Mouse (Mus musculus) brain, embryonic 14.5 days (tissue): Measurements from ENCODE around the gene Nrip1. TPM values are rescaled to one million over a fixed set of nuclear protein-coding genes. Genes with fewer than 3 reads are reported as not detected.

Experiments used
- DNase-seq: peaks from one replicate; pipeline ENCODE4 v3.0.0-alpha.2; 2011; ENCODE audit warnings: low read depth
- CTCF ChIP-seq: fragments of 200-500 bp; IDR thresholded peaks from 2 replicates; pipeline ENCODE4 v1.5.1; 2012; ENCODE audit warnings: inconsistent platforms, mild to moderate bottlenecking, moderate library complexity, borderline replicate concordance; ENCODE audit not compliant: insufficient read depth, insufficient read length; ENCODE audit errors: extremely low read depth
- POLR2A ChIP-seq: fragments of 200-500 bp; IDR thresholded peaks from 2 replicates; pipeline ENCODE4 v1.6.1; 2012; ENCODE audit warnings: mild to moderate bottlenecking, inconsistent platforms, borderline replicate concordance; ENCODE audit not compliant: poor library complexity, insufficient read depth, insufficient read length, severe bottlenecking; ENCODE audit errors: extremely low read depth
- polyA plus RNA-seq: library from polyadenylated mRNA; depleted of rRNA; stranded (reverse); fragments of >200 nt; gene quantifications from 2 replicates; pipeline ENCODE4 v1.2.3, GENCODE M21; 2012; rRNA removed

The Nrip1 gene
- polyA plus RNA-seq: 3.5 and 10.4 TPM in 2 replicates

DNA sequence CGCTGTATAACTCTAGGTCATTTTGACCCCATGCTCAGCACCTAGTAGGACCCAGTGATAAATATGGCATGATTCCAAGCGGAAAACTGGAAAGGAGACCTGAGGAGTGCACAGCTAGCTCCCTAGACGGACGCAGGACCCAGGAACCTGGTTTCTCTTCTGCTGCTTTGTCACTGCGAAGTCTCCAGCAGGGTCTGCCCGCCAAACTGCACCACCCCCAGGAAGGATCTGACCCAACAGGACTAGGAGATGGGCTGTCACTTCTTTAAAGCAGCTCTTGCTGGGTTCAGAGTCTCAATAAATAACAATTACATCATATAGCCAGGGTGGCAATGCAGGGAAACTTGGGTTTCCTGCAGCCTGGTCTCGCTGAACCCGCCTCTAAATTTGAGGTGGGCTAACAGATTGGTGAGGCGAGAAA lies at the start of gene Nrip1:
Nrip1 (minus strand) TSS at position 157 of the 421 bp plus-strand sequence.
- DNase-seq: peak; percentile 79
- TF ChIP-seq CTCF: no peak
- TF ChIP-seq POLR2A: peak; percentile 22; the same call in 1 of the 2 replicates

DNA sequence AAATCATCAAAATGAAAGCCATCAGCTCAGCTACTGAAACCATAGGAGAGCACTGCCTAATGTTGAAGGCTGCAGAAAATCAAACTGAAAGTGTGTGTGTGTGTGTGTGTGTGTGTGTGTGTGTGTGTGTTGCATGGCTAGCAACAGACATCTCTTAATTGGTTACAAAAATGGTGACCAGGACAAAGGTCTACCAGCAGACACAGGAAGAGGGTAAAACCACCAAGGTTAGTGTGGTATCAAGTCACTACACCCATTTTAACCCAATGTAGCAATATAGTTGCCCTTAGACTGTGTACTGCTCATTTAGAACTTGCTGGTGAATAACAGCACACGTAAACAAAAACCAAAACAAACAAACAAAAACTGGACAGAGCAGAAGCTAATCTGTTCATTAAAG lies 48.9 kb upstream of the Nrip1 start:
- DNase-seq: no peak
- TF ChIP-seq POLR2A (no peak), CTCF (no peak)

DNA sequence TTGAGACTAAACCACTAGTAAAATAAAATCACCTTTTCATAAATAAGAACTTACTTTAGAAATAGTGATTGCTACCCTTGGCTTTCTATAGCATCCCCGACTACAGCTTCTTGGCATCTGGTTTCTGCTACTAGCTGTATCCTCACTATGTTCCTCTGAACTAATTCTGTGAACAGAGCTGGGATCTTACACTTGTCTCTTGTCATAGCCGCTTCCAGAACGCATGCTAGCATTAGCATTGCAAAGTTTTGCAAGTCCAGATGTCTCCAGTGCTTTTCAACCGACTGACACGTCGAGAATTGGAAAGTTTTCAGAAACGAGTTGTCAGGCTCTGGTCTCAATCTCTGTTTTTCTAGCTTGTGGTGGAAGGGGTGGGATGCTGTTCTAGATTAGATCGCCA lies 46.2 kb upstream of the Nrip1 start:
- TF ChIP-seq CTCF (no peak), POLR2A (no peak)
- DNase-seq: no peak

DNA sequence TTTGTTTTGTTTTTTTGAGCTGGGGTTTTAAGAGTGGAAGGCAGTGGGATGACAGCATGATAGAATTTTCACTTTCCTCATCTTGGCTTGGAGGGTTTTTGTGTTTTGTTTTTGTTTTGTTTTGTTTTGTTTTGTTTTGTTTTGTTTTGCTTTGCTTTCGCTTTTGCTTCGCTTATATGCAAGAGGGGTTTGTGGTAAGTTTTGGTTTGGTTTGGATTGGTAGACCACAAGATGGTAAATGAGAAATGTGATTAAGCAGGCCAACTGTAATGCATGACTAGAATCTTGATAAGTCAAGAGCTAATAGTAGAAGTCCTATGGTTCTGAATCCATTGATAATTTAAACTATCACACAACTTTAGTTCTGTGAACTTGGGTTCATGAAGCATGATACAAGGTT lies 42.9 kb upstream of the Nrip1 start:
- TF ChIP-seq POLR2A: no peak
- no peak for TF ChIP-seq CTCF
- DNase-seq: no peak

- TF ChIP-seq POLR2A (no peak), CTCF (no peak)
- DNase-seq: no peak
Observed at GRCm38 (mm10) chr16:76416060-76416438, 42.4 kb upstream of the Nrip1 start.

GRCm38 (mm10) chr16:76415407-76416059 lies 41.9 kb upstream of the Nrip1 start:
- TF ChIP-seq CTCF (no peak), POLR2A (no peak)
- DNase-seq: no peak

DNA sequence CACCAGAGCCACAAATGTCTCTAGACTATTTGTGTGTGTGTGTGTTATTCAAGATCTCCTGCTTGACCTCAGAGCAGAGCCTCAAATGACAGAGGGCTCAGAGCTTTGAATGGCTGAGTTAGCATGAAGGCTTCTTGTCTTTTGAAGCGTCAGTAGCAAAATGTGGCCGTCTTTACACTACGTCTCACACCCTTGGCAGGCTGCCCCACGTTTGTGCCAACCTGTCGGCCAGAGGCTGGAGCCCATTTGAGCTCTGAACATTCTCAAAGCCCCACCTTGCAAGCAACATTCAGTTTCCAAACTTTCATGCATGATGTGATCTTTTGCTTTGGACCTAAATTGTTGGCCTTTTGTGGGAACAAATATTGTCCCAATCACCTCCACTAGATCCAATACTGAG lies 40.9 kb upstream of the Nrip1 start:
- TF ChIP-seq POLR2A: no peak
- no peak for TF ChIP-seq CTCF
- DNase-seq: peak; percentile 52

DNA sequence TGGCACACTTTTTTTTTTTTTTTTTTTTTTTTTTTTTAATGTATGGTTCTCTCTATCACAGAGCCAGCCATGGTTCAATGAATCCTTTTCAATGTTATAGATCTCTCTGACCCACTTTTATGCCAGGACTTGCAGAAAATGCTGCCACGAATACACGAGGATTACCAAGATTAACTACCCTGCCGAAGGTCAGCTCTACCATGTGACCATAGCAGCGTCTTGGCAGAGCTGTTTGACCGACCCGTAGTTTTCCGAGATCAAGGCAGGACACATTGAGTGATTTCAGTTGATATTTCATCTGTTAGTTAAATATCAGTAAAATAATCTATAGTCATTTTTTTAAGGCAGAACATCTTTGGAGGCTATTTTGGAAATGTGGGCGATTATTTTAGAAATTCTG lies 40.0 kb upstream of the Nrip1 start:
- TF ChIP-seq CTCF (no peak), POLR2A (no peak)
- DNase-seq: no peak

DNA sequence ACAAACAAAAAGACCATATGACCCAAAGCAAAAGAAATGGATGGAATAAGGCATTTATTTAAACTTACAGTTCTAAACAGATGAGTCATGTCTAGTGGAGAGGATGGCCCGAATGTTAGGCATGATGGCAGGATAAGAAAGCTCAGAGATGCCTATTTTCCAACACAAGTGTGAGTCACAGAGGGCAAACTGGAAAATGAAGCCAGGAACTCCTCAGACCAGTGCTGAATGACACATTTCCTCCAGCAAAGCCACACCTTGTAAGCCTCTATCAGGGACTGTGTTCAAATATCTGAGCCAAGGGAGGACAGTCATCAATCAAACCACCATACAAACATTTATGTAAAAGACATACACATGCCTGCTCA lies 35.7 kb upstream of the Nrip1 start:
- TF ChIP-seq CTCF: no peak
- TF ChIP-seq POLR2A: no peak
- DNase-seq: no peak

DNA sequence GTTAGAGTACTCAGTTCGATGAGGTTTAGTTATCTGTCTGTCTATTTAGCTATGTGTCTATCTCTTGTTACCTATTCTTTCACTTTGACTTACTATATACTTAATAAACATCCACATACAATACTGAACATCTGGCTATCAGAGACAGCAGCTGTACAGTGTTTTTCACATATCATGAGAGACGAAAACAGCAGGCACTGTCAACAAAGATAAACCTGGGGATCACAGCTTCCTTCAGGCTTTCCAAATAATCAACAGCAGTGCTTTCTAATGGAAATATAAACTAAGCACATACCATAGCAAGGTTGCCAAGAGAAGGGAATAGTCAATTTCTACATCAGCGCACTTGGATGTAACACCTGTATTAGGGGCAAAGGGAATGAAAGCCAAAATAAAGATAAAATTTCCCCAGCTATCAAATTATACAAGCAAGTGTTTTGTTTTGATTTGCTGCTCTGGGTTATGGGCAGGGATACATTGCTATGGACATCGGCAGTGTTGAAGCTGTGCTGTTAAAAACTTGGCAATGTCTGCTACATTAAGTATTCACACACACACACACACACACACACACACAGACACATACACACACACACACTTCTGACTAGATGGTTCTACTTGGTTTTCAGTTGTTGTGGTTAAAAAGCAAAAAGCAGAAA lies 35.2 kb upstream of the Nrip1 start:
- TF ChIP-seq POLR2A (no peak), CTCF (no peak)

DNA sequence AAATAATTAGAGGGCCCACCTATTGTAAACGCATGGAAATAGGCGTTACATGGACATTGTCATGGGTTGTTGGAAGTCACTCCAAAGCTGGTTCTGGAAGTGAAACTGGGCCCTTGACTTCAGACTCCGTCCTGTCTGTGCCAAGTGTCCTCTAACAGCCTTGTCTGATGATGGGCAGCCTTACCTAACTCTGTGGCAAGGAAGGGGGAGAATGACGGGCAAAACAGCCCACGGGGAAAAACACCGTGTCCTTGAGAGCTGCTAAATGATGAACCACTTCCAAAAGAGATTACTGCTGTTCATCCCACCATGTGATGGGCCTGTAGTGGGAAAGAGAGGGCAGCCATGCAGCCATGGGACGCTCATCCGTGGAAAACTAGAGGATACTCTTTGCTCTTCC lies 34.6 kb upstream of the Nrip1 start:
- TF ChIP-seq CTCF: no peak
- TF ChIP-seq POLR2A: no peak
- no peak for DNase-seq

More for the DNA sequence above, 35.2 kb upstream of the Nrip1 start:
- no peak for DNase-seq

GRCm38 (mm10) chr16:76407321-76407920 lies 33.8 kb upstream of the Nrip1 start:
- TF ChIP-seq CTCF (no peak), POLR2A (no peak)
- DNase-seq: no peak

GRCm38 (mm10) chr16:76406897-76407296 lies 33.3 kb upstream of the Nrip1 start:
- no peak for DNase-seq
- TF ChIP-seq POLR2A (no peak), CTCF (no peak)
